Mouse (Mus musculus) heart, embryonic 13.5 days (tissue): ENCODE data around the gene Hmgn1. TPM values are rescaled to one million over a fixed set of nuclear protein-coding genes. Genes with fewer than 3 reads are reported as not detected.
A peak's percentile ranks its signal among the peaks of the same experiment; 100 is the strongest.

Source experiments
- ATAC-seq: fragments of 200-750 bp; cut with Nextera tagmentation; 2 replicates; pipeline ENCODE4 v1.8.0; 2017; ENCODE audit warnings: moderate TSS enrichment; ENCODE audit not compliant: insufficient number of reproducible peaks, low FRiP score, low TSS enrichment; ENCODE audit errors: extremely low read depth
- H3K27ac ChIP-seq: fragments of 300-500 bp; sonication (generic); replicated peaks from 2 replicates; pipeline ENCODE4 v1.5.1; 2015; ENCODE audit warnings: moderate library complexity, mild to moderate bottlenecking, inconsistent platforms
- H3K27me3 ChIP-seq: fragments of 300-500 bp; sonication (generic); replicated peaks from 2 replicates; pipeline ENCODE4 v1.6.1; 2015; ENCODE audit warnings: mild to moderate bottlenecking, inconsistent platforms
- H3K36me3 ChIP-seq: fragments of 300-500 bp; sonication (generic); 2 replicates; pipeline ENCODE4 v1.6.1; 2015; ENCODE audit warnings: mild to moderate bottlenecking, inconsistent platforms
- H3K4me1 ChIP-seq: fragments of 300-500 bp; sonication (generic); 2 replicates; pipeline ENCODE4 v1.6.1; 2015; ENCODE audit warnings: inconsistent platforms
- H3K4me2 ChIP-seq: fragments of 300-500 bp; sonication (generic); 2 replicates; pipeline ENCODE4 v1.6.1; 2015; ENCODE audit warnings: inconsistent platforms, mild to moderate bottlenecking, moderate library complexity
- H3K4me3 ChIP-seq: fragments of 300-500 bp; sonication (generic); 2 replicates; pipeline ENCODE4 v1.5.1; 2015; ENCODE audit warnings: moderate library complexity, mild to moderate bottlenecking, inconsistent platforms
- H3K9ac ChIP-seq: fragments of 300-500 bp; sonication (generic); 2 replicates; pipeline ENCODE4 v1.6.1; 2015; ENCODE audit warnings: inconsistent platforms, mild to moderate bottlenecking, moderate library complexity
- H3K9me3 ChIP-seq: fragments of 300-500 bp; sonication (generic); 2 replicates; pipeline ENCODE4 v1.6.1; 2016; ENCODE audit warnings: inconsistent platforms
- WGBS: fragments of 180-500 bp; shearing (Covaris S2); methylation state at CpG from one replicate; pipeline ENCODE4 v1.1.7; 2015; ENCODE audit warnings: mixed read lengths; 5-methylcytosine and 5-hydroxymethylcytosine counted together
- polyA plus RNA-seq: library from polyadenylated mRNA; unstranded; fragments of >200 nt; fragmentation: Nextera tagmentation; extraction: Ambion mirVana; gene quantifications from 2 replicates; pipeline ENCODE4 v1.2.1, GENCODE M21; 2015

Gene Hmgn1
- polyA plus RNA-seq, result 348 and 374 TPM in 2 replicates

DNA sequence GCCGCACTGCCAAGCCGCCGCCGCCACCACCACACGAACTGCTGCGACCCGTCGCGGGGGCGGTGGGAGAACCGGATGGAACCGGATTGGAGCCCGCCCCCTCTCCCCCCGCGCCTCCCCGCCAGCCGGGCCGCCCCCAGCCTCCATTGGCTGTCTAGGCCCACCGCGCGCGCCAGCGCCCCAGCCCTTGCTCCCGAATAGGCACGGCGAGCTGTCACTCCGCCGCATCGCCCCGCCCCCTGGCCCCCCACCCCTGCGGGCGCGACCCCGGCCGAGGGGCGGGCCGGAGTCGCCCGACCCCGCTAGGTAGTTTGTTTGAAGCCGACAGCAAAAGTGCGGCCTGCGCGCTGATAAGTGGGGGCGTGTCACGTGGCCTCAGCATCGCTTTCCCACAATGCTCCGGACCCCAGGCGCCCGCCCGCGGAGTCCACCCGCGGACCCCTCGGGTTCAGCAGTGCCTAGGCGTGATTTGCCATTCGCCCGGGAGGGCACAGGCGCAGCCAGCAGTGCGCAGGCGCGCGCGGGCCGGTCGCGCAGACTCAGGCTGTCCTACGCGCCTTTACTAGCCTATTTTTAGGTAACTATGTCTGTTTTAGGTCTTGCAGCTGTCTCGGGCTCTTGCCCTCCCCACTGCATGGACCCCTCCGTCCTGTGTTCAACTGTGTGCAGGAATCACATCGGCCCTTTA lies at the start of gene Hmgn1:
Gene Hmgn1 (minus strand): TSS at position 73 of the 688 bp plus-strand sequence.
- H3K27me3 ChIP-seq, result no peaks in the 10 kb centered on the region
- peak within 1 kb of the TSS; percentile 97 for H3K9ac ChIP-seq
- peak; percentile 95 for ATAC-seq
- peak within 1 kb of the TSS; percentile 98 for H3K27ac ChIP-seq
- H3K36me3 ChIP-seq, result peaks cover 40% of the 10 kb centered on the region
- peak within 1 kb of the TSS; percentile 95 for H3K4me3 ChIP-seq
- peaks cover 31% of the 10 kb centered on the region for H3K4me1 ChIP-seq
- peak within 1 kb of the TSS; percentile 82 for H3K4me2 ChIP-seq
- under 1% methylated on average over 61 of the region's 72 CpGs for WGBS
- H3K9me3 ChIP-seq, result no peaks in the 10 kb centered on the region

DNA sequence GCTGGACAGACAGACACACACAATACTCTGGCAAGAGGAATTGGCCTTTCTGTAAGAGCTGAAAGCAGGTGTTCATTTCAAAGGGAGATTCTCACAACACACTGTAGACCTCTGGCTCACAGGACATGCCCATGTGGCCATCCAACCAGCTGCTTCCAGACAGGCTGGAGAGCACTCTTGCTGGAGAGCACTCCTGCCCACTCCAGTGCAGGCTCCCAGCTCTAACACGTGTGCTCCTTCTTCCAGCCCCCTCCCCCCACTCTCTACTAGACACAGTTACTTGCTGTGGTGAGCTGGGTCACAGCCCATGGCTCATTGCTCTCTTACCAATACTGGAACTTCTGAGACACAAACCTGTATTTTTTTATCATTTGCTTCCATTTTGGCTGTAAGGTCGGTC lies 47.9 kb upstream of the Hmgn1 start:
- no peak for ATAC-seq
- 34% methylated on average over 2 of the region's 2 CpGs for WGBS
- H3K9me3 ChIP-seq, result peaks cover 4% of the 10 kb centered on the region; the same call in 1 of the 2 replicates
- no peak overlapping the region for H3K4me2 ChIP-seq
- H3K9ac ChIP-seq, result no peak overlapping the region
- peaks cover 10% of the 10 kb centered on the region for H3K4me1 ChIP-seq
- no peak overlapping the region for H3K4me3 ChIP-seq
- no peaks in the 10 kb centered on the region for H3K36me3 ChIP-seq
- H3K27ac ChIP-seq, result no peak overlapping the region
- H3K27me3 ChIP-seq, result no peaks in the 10 kb centered on the region

DNA sequence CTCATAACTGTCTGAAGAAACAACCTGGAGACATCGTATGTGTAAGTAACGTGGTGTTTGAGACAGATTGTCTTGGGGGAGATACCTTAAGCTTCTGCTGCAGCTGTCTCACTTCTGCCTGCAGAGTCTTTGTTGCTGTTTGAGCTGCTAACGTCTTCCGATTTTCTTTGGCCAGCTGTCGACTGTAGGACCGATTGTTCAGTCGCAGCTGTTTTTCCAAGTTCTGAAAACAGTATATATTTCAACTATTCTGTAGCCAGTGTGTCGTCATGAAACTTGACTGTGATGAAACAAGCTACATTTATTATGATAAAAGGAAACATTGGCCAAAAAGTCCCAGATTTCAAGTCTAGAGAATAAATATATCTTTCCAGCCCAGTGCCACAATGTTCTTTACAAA lies 46.1 kb upstream of the Hmgn1 start:
- no peaks in the 10 kb centered on the region for H3K27me3 ChIP-seq
- no peaks in the 10 kb centered on the region for H3K9me3 ChIP-seq
- no peak overlapping the region for H3K27ac ChIP-seq
- no peak overlapping the region for H3K4me2 ChIP-seq
- no peak for ATAC-seq
- 70% methylated on average over 8 of the region's 8 CpGs for WGBS
- peaks cover 10% of the 10 kb centered on the region for H3K4me1 ChIP-seq
- no peaks in the 10 kb centered on the region for H3K36me3 ChIP-seq
- H3K9ac ChIP-seq, result no peak overlapping the region
- no peak overlapping the region for H3K4me3 ChIP-seq

DNA sequence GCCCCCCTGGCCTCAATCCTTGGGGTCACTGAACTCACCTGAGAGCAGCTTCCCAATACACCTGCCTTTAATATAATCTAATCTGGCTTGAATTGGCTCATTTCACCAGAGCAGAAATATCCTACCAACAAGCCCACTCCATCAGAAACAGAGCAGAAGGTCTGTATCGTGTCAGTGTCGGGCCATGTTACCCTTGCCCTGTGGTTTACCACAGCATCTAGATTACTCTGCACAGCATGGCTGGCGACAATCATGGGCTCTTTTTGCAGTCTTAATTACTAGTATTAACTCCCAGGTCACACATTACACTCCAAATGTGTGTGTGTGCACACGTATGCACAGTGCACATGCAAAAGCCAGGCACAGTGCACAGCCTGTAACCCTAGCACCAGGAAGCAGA lies 41.3 kb upstream of the Hmgn1 start:
- no peak for ATAC-seq
- no peak overlapping the region for H3K4me3 ChIP-seq
- WGBS, result 80% methylated on average over 4 of the region's 4 CpGs
- H3K4me1 ChIP-seq, result 0 out of 2 replicates have a peak, but pooled peaks cover 5% of the 10 kb centered on the region
- no peak overlapping the region for H3K27ac ChIP-seq
- H3K9ac ChIP-seq, result no peak overlapping the region
- H3K4me2 ChIP-seq, result no peak overlapping the region
- no peaks in the 10 kb centered on the region for H3K9me3 ChIP-seq
- H3K27me3 ChIP-seq, result no peaks in the 10 kb centered on the region
- peaks cover 3% of the 10 kb centered on the region; the same call in 1 of the 2 replicates for H3K36me3 ChIP-seq

DNA sequence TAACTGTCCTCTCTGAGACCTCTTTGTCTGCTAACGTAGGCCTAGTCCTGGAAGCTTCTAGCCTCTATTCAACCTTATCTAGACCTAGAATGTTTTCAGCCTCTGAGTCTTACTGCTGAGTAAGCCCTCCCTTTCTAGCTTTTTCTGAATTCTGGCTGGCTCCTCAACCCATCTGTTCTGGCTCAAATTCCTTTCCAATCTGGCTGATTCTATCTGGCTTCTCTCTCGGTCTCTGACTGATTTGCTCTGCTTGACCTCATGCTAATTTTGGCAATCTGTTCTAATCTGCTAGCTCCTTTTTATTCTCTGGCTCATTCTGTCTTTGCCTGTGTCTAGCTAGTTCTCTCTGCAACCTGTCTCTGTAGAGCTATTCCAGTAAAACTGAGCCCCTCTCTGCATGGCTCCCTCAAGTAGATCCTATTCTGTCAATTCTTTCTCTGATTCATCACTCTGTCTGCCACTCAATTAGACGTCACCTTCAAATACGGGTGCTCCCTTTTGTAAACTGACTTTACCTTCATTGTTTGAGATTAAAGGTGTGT lies 38.3 kb upstream of the Hmgn1 start:
- Histone ChIP-seq H3K4me3 (no peak overlapping the region), H3K4me1 (0 out of 2 replicates have a peak, but pooled peaks cover 5% of the 10 kb centered on the region), H3K36me3 (peaks cover 3% of the 10 kb centered on the region; the same call in 1 of the 2 replicates), H3K9me3 (no peaks in the 10 kb centered on the region), H3K4me2 (no peak overlapping the region), H3K27ac (no peak overlapping the region), H3K27me3 (no peaks in the 10 kb centered on the region), H3K9ac (no peak overlapping the region)
- WGBS, result 59% methylated on average over 4 of the region's 4 CpGs
- no peak for ATAC-seq

DNA sequence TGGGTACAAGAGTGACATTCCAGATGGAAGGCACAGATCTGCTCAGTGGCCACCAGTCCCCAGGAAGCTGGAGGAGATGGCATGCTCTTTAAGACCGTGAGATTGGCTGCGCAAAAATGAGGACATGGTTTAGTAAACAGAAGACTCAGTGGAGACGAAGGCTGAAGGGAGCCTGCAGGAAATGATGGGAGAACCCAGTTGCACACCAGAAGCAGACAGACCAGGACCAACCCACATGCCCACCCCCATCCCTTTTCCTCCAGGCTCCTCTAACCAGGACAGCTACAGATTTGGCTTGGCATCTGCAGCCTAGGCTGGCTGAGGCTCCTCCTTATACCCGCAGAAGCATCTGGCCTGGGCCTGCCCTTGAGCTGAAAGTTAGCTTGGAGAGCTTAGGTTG lies 33.8 kb upstream of the Hmgn1 start:
- 0 out of 2 replicates have a peak overlapping the region, but pooled peaks have one; percentile 16 for H3K9ac ChIP-seq
- ATAC-seq, result no peak
- 76% methylated on average over 4 of the region's 4 CpGs for WGBS
- H3K4me2 ChIP-seq, result no peak overlapping the region
- H3K27me3 ChIP-seq, result no peaks in the 10 kb centered on the region
- no peaks in the 10 kb centered on the region for H3K9me3 ChIP-seq
- H3K4me1 ChIP-seq, result peaks cover 23% of the 10 kb centered on the region
- no peak overlapping the region for H3K27ac ChIP-seq
- H3K36me3 ChIP-seq, result peaks cover 11% of the 10 kb centered on the region
- H3K4me3 ChIP-seq, result no peak overlapping the region

DNA sequence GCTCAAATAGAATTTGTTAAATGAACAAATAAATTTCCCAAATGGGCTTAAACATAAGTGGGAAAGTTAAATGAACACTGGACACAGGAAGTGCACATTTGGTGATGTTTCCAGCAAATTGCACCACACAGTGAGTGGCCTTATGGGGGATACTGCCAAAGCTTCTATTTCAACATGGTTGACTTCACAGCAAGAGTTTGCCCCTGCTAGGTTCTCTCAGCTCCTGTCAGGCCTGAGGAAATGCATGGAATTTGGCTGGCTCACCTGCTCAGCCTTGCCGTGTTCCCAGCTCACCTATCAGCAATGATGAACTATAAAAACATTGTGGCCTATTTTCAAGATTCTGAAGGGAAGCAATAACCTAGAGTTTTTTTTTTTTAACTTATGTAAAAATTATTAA lies 33.4 kb upstream of the Hmgn1 start:
- peaks cover 23% of the 10 kb centered on the region for H3K4me1 ChIP-seq
- WGBS, result 79% methylated on average over 1 of the region's 1 CpGs
- no peaks in the 10 kb centered on the region for H3K27me3 ChIP-seq
- no peak overlapping the region for H3K9ac ChIP-seq
- no peak for ATAC-seq
- no peak overlapping the region for H3K4me3 ChIP-seq
- H3K4me2 ChIP-seq, result no peak overlapping the region
- H3K9me3 ChIP-seq, result no peaks in the 10 kb centered on the region
- no peak overlapping the region for H3K27ac ChIP-seq
- H3K36me3 ChIP-seq, result peaks cover 15% of the 10 kb centered on the region

DNA sequence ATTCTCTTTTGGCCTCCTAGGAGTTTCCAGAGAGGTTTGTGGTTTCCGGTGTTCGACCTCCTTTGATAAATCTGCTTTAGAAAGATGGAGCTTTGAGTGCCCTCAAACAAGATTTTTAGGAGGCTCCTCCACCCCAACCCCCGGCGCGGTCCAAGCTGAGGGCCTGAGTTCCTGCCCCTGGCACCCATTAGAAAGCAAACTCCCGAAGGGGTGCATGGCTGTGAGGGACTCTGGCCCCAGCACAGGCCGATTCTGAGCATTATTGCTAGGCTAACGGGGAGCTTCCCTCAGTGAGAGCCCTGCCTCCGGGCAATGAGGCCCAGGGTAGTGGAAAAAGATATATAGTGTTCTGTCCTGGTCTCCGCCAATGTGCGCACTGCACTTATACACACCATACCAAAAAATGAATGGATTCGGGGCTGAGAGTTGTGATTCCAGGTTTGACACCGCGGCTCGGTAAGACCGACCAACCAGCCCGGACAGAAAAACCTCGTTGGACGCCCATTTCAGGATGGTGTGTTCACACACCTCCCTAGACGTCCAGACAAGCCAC lies 32.3 kb upstream of the Hmgn1 start:
- 81% methylated on average over 20 of the region's 20 CpGs for whole genome bisulfite sequencing
- no peak for ATAC-seq
- Histone ChIP-seq H3K9me3 (no peaks in the 10 kb centered on the region), H3K27ac (peak overlapping the region; percentile 89), H3K27me3 (no peaks in the 10 kb centered on the region), H3K4me3 (peak overlapping the region; percentile 70), H3K4me2 (peak overlapping the region; percentile 98), H3K9ac (peak overlapping the region; percentile 97), H3K4me1 (peaks cover 18% of the 10 kb centered on the region), H3K36me3 (peaks cover 25% of the 10 kb centered on the region)

DNA sequence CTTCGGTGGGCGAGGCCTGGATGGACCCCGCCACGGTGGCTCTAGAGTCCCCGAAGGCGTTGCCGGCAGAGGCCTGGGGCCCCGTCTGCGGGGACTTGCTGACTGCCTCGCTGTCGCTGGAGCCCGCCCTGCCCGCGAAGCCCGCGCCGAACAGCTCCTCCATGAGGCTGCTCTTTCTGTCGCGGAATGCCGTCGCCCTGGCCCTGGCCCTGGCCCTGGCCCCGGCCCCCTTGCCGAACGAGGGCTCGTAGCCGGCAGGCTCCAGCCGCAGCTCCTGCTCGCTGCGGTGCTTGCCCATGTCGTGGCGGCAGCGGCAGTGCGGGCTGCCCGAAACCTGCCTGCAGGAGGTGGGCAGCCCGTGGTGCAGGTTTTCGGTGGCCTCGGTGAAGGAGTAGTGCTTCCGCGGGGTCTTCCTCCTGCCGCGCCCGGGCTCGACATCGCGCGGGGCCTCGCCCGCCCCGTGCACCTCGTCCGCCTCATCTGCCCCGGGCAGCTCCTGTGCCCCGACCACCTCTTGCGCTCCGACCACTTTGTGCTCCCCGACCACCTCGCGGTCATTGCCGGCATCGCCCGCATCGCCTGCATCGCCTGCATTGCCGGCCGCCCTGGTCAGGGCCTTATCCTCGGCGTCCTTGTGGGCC lies 31.7 kb upstream of the Hmgn1 start:
- Histone ChIP-seq H3K4me3 (peak overlapping the region; percentile 70), H3K9ac (peak overlapping the region; percentile 97), H3K4me2 (peak overlapping the region; percentile 98), H3K36me3 (peaks cover 32% of the 10 kb centered on the region), H3K27me3 (no peaks in the 10 kb centered on the region), H3K4me1 (peaks cover 18% of the 10 kb centered on the region), H3K27ac (peak overlapping the region; percentile 89), H3K9me3 (no peaks in the 10 kb centered on the region)
- peak; percentile 71 for ATAC-seq
- WGBS, result under 1% methylated on average over 67 of the region's 67 CpGs

DNA sequence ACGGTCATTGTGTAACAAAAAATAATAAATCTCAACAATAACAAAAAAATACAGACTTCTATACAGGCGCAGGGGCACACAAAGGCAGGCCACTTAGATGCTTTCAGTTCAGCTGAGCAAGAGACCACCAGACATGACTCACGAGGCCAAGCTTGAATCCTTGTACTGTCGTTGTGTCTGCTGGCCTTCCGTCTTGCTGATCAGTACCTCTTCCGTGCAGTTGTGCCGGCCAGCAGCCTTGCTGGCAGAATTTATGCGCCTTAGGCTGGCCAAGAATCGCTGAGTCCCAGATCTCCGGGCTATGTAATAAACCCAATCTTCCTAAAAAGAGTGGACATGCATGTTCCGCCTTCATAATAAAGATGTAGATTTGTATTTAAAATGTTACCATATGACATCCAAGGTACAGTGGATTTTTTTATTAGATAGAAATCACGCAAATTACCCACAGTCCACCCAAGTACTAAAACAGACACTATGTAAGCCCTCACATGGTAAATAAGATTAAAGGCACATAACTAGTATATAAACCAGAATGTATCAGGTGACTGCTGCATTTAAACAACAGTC lies 31.1 kb upstream of the Hmgn1 start:
- H3K4me1 ChIP-seq, result peaks cover 18% of the 10 kb centered on the region
- no peak for ATAC-seq
- peak overlapping the region; percentile 89 for H3K27ac ChIP-seq
- H3K27me3 ChIP-seq, result no peaks in the 10 kb centered on the region
- H3K9me3 ChIP-seq, result no peaks in the 10 kb centered on the region
- peak overlapping the region; percentile 97 for H3K9ac ChIP-seq
- peak overlapping the region; percentile 70 for H3K4me3 ChIP-seq
- 47% methylated on average over 12 of the region's 12 CpGs for WGBS
- peak overlapping the region; percentile 98 for H3K4me2 ChIP-seq
- peaks cover 38% of the 10 kb centered on the region for H3K36me3 ChIP-seq

DNA sequence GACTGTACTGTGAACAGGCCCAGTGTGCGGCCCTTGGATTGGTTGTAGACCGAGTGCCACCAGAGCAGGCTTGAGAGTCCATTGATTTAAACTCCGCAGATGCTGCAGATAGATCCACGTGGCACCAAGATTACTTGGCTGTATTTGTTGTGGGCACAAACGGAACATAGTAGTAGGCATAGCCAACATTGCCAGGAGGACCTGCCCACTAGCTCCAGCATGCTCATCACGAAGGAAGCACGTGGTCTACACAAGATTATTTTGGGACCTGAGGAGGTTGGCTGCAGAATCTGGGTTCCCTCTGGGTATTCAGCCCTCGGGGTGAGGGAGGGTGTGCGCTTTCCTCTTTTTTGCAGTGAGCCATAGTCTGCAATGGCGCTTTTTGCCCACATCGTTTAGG lies 29.6 kb upstream of the Hmgn1 start:
- Histone ChIP-seq H3K27me3 (no peaks in the 10 kb centered on the region), H3K9ac (no peak overlapping the region), H3K4me1 (peaks cover 18% of the 10 kb centered on the region), H3K9me3 (no peaks in the 10 kb centered on the region), H3K4me2 (no peak overlapping the region), H3K4me3 (no peak overlapping the region), H3K36me3 (peaks cover 52% of the 10 kb centered on the region), H3K27ac (no peak overlapping the region)
- 85% methylated on average over 11 of the region's 11 CpGs for WGBS
- no peak for ATAC-seq
